Mouse (Mus musculus) E14TG2a.4 (cell line): ENCODE measurements around the gene Pla2g7.
A peak's percentile ranks its signal among the peaks of the same experiment; 100 is the strongest.

Experiments
- CTCF ChIP-seq: conservative IDR thresholded peaks from 2 replicates; pipeline ENCODE4 v1.5.1; 2014; ENCODE audit warnings: low read length
- NANOG ChIP-seq: IDR thresholded peaks from 2 replicates; pipeline ENCODE4 v1.6.1; 2014; ENCODE audit warnings: borderline replicate concordance, low read length, mixed read lengths
- POU5F1 ChIP-seq: IDR thresholded peaks from 2 replicates; pipeline ENCODE4 v1.6.1; 2014; ENCODE audit warnings: low read length, borderline replicate concordance

- TF ChIP-seq CTCF (peak; percentile 41), NANOG (no peak), POU5F1 (no peak)
These were observed 72.9 kb downstream of the Pla2g7 start for GRCm38 (mm10) chr17:43640825-43641224.
